Mouse (Mus musculus) macrophage (primary cell): ENCODE measurements around the gene Nap1l1. TPM values are rescaled to one million over a fixed set of nuclear protein-coding genes. Genes with fewer than 3 reads are reported as not detected.
"Not testable (repeated sequence)": the region's sequence is repeated elsewhere in the genome, so short reads cannot be mapped to it uniquely, and the experiment has no call there.

Experiments
- H3K27ac ChIP-seq: fragments of 350-480 bp; formaldehyde crosslinking; 2 replicates; pipeline ENCODE4 v1.9.0; 2021
- H3K36me3 ChIP-seq: fragments of 350-480 bp; formaldehyde crosslinking; 2 replicates; pipeline ENCODE4 v1.9.0; 2021; ENCODE audit errors: inconsistent target
- H3K4me3 ChIP-seq: fragments of 350-480 bp; formaldehyde crosslinking; 2 replicates; pipeline ENCODE4 v1.9.0; 2021; ENCODE audit errors: inconsistent target
- H3K79me2 ChIP-seq: fragments of 350-480 bp; formaldehyde crosslinking; 2 replicates; pipeline ENCODE4 v1.9.0; 2021; ENCODE audit errors: inconsistent target
- WGBS: methylation state at CpG from one replicate; pipeline ENCODE4 v1.1.7; 2026; ENCODE audit warnings: inconsistent platforms; ENCODE audit not compliant: missing documents; 5-methylcytosine and 5-hydroxymethylcytosine counted together
- polyA plus RNA-seq: library from polyadenylated mRNA; stranded (reverse); fragments of 250-400 nt; gene quantifications from 3 replicates; pipeline ENCODE4 v1.2.4, GENCODE M21; 2018; ENCODE audit warnings: inconsistent platforms

Gene Nap1l1
- polyA plus RNA-seq, 1 experiment from 2014 or later: 333 TPM

DNA sequence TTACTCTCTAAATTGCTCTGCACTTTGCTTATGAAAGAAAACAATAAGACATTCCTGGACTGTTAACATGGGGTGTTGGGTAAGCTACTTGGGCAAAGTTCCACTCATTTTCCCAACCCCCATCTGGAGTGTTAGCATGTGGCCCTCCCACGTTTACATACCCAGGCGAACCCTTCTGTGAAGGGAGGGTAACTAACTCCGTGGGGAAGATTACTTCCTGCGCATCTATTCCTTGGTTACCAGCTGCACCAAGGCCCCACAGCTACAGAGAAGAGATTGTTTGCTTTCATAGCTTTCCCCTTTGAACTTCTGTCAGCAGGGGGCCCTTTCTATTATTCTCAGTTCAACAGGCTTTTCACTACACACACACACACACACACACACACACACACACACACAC lies 12.6 kb upstream of the Nap1l1 start:
- Histone ChIP-seq H3K36me3 (no peaks in the 10 kb centered on the region), H3K4me3 (no peak overlapping the region), H3K27ac (no peak overlapping the region), H3K79me2 (no peaks in the 10 kb centered on the region)
- WGBS: 73% methylated on average over 4 of the region's 4 CpGs

GRCm38 (mm10) chr10:111464833-111465232 lies 8.2 kb upstream of the Nap1l1 start:
- 0% methylated on average over 1 of the region's 1 CpGs for WGBS

DNA sequence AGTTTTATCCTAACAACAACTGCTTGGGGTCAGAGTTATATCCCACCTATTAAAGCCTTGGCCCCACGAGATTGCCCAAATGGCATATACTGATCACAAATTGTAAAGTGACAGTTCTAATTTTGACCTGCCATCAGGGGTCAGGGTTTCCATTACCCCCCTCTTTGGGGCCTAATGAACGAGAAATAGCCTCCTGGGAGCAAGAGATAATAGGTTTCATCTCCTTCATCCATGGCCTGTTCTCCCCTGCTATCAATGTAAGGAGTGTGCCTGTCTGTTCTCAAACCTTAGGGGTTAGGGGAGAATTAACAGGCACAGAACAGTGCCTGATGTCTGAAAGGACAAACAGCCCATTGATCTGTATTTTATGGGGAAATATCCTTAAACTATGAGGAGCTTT lies 7.6 kb upstream of the Nap1l1 start:
- no peak overlapping the region for H3K4me3 ChIP-seq
- 88% methylated on average over 2 of the region's 2 CpGs for WGBS

More at GRCm38 (mm10) chr10:111464833-111465232, 8.2 kb upstream of the Nap1l1 start:
- Histone ChIP-seq H3K4me3 (no peak overlapping the region), H3K36me3 (no peaks in the 10 kb centered on the region), H3K27ac (peak overlapping the region; percentile 70), H3K79me2 (no peaks in the 10 kb centered on the region)

DNA sequence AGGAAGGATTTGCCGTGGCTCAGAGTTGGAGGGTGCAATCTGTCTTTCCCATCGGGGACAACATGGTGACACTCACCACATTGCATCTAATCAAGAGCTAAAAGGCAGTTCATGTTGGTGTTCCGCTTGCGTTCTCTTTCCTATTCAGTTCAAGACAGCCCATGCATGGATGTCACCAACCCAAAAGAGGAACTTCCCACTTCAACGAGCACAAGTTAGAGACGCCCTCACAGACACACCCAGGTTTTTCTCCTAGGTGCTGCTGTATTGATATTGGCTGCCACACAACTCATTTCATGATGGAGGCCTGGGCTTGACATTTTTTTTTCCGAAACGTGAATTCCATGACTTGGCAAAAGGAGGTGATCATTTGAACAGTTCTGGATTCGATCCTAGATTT lies 1.9 kb upstream of the Nap1l1 start:
- WGBS: 36% methylated on average over 9 of the region's 9 CpGs
- Histone ChIP-seq H3K4me3 (no peak overlapping the region), H3K79me2 (peaks cover 26% of the 10 kb centered on the region), H3K36me3 (no peaks in the 10 kb centered on the region), H3K27ac (no peak overlapping the region)

More for the DNA sequence above, 7.6 kb upstream of the Nap1l1 start:
- Histone ChIP-seq H3K36me3 (no peaks in the 10 kb centered on the region), H3K27ac (peak overlapping the region; percentile 70), H3K79me2 (no peaks in the 10 kb centered on the region)

GRCm38 (mm10) chr10:111473511-111474371 lies 718 bp downstream of the Nap1l1 start:
- H3K36me3 ChIP-seq: no peaks in the 10 kb centered on the region
- peak overlapping the region; percentile 56 for H3K4me3 ChIP-seq
- H3K27ac ChIP-seq: peak overlapping the region; percentile 25; the same call in 1 of the 2 replicates
- 2% methylated on average over 48 of the region's 58 CpGs for WGBS
- H3K79me2 ChIP-seq: peaks cover 52% of the 10 kb centered on the region

DNA sequence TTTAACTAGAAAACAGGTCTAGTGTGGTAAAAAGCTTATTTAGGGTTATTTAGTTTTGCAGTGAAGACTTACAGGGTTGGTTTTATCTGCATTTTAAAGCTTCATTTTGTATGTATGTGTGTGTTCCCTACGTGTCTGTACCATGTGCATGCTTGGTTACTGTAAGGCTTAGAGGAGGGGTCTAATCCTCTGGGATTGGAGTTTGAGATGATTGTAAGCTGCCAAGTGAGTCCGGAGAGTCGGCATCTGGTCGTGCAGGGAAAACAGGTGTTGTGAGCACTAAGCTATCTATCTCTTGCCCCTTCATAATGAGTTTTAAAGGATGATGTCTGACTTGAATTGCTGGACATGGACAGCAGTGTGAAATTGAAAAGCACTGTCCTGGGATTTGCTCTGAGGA lies 3.3 kb downstream of the Nap1l1 start:
- Histone ChIP-seq H3K79me2 (peaks cover 77% of the 10 kb centered on the region), H3K4me3 (no peak overlapping the region), H3K27ac (no peak overlapping the region), H3K36me3 (0 out of 2 replicates have a peak, but pooled peaks cover under 1% of the 10 kb centered on the region)
- WGBS: 96% methylated on average over 4 of the region's 4 CpGs

DNA sequence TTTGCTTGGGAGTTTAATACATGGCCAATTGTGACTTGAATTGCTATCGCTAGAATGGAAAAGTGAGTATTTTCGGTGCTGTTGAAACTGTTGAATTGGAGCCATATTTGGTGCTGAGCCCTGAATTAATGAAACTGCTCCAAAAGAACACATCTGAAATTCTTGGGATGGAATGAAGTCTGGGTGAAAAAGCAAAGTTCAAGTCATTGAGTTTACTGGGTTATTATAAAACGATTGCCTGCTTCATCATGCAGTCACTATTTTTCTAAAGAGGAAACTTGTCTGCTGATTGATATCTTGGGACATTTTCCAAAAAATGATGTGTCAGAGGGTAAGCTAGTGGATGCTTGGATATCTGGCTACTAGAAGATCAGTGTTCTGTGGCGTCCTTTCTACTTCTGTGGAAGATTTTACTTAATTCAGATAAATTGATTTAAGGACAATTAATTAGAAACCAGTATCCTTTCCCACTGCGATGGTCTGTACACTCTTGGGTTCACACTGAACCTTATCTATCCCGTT lies 4.0 kb downstream of the Nap1l1 start:
- H3K27ac ChIP-seq: no peak overlapping the region
- no peak overlapping the region for H3K4me3 ChIP-seq
- 85% methylated on average over 6 of the region's 6 CpGs for WGBS
- H3K79me2 ChIP-seq: peaks cover 85% of the 10 kb centered on the region
- 0 out of 2 replicates have a peak, but pooled peaks cover 7% of the 10 kb centered on the region for H3K36me3 ChIP-seq

DNA sequence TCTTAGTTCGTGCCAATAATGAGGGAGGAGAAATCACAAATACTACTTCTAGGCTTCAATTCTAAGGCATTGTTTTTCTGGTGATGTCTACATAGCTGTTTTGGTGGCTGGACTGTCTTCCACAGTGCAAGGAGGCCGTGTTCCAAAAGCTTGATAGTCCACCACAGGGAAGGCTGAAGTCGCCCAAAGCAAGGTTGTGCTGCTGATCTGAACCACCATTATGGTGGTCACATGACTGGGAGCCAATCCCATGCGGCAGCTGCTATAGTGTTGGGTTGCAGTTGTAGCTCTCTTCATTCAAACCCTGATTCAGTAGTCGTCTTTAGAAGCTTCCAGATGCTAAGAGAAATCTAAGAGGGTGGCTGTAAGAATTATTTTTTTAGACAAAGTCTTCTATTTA lies 6.6 kb downstream of the Nap1l1 start:
- peaks cover 19% of the 10 kb centered on the region; the same call in 1 of the 2 replicates for H3K36me3 ChIP-seq
- WGBS: 94% methylated on average over 5 of the region's 5 CpGs

GRCm38 (mm10) chr10:111482654-111483053 lies 9.6 kb downstream of the Nap1l1 start:
- H3K27ac ChIP-seq: no peak overlapping the region
- peaks cover 100% of the 10 kb centered on the region for H3K79me2 ChIP-seq
- H3K36me3 ChIP-seq: peaks cover 36% of the 10 kb centered on the region; the same call in 1 of the 2 replicates
- H3K4me3 ChIP-seq: no peak overlapping the region
- 96% methylated on average over 2 of the region's 2 CpGs for WGBS

More for the DNA sequence above, 6.6 kb downstream of the Nap1l1 start:
- Histone ChIP-seq H3K4me3 (no peak overlapping the region), H3K79me2 (peaks cover 100% of the 10 kb centered on the region), H3K27ac (no peak overlapping the region)

- H3K27ac ChIP-seq: no peak overlapping the region
- WGBS: 90% methylated on average over 5 of the region's 5 CpGs
- H3K4me3 ChIP-seq: no peak overlapping the region
- peaks cover 36% of the 10 kb centered on the region; the same call in 1 of the 2 replicates for H3K36me3 ChIP-seq
- peaks cover 100% of the 10 kb centered on the region for H3K79me2 ChIP-seq
Measured at GRCm38 (mm10) chr10:111484079-111484478, 11.1 kb downstream of the Nap1l1 start.

- Histone ChIP-seq H3K4me3 (no peak overlapping the region), H3K79me2 (peaks cover 63% of the 10 kb centered on the region), H3K36me3 (peaks cover 44% of the 10 kb centered on the region), H3K27ac (no peak overlapping the region)
- 86% methylated on average over 2 of the region's 2 CpGs for WGBS
Measured at GRCm38 (mm10) chr10:111488793-111489192, 15.8 kb downstream of the Nap1l1 start.

GRCm38 (mm10) chr10:111490079-111490478 lies 17.1 kb downstream of the Nap1l1 start:
- not testable (repeated sequence) for H3K27ac ChIP-seq, H3K4me3 ChIP-seq
- H3K36me3 ChIP-seq: peaks cover 46% of the 10 kb centered on the region
- 74% methylated on average over 4 of the region's 4 CpGs for WGBS
- H3K79me2 ChIP-seq: peaks cover 50% of the 10 kb centered on the region

DNA sequence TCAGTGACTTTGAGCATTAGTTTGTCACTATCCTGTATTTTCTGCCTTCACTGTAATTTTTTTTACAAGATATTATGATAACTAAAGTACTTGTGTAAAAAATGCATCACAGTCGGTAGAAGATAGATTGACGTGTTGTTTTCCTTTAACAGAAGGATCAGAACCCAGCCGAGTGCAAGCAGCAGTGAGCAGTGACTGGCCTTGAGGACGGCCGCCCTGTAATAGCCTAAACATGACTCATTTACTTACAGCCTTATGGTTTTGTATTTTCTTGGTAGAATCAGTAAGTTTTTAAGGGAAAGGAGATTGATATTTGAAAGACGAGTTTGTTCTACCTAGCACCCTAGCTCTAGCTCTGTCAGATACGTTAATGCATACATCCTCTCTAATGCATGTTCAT lies 22.9 kb downstream of the Nap1l1 start:
- H3K27ac ChIP-seq: no peak overlapping the region
- 94% methylated on average over 7 of the region's 7 CpGs for WGBS
- H3K4me3 ChIP-seq: no peak overlapping the region
- no peaks in the 10 kb centered on the region for H3K79me2 ChIP-seq
- H3K36me3 ChIP-seq: peaks cover 19% of the 10 kb centered on the region

DNA sequence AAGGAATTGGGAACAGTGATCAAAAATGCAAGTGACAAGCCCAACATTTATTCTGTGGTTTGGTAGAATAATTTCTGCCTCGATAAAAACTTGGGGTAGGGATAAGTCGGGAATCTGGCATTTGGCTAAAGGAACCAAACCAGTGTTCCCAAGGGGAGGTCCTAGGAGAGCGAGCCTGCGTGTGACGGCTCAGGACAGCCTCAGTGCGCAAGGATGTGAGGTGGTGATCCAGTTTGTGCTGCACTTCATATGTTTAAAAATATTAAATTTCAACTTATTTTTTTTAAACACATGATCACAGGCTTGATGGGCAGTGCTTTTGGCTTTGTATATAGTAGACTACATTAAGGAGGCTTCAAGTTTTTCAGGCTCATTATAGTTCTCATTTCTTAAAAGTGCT lies 26.9 kb downstream of the Nap1l1 start:
- Histone ChIP-seq H3K27ac (no peak overlapping the region), H3K79me2 (no peaks in the 10 kb centered on the region), H3K36me3 (no peaks in the 10 kb centered on the region), H3K4me3 (no peak overlapping the region)
- WGBS: 85% methylated on average over 6 of the region's 6 CpGs

- H3K4me3 ChIP-seq: no peak overlapping the region
- no peaks in the 10 kb centered on the region for H3K36me3 ChIP-seq
- H3K27ac ChIP-seq: no peak overlapping the region
- 3% methylated on average over 3 of the region's 3 CpGs for WGBS
- no peaks in the 10 kb centered on the region; the same call in 1 of the 2 replicates for H3K79me2 ChIP-seq
Measured at GRCm38 (mm10) chr10:111503071-111503470, 30.0 kb downstream of the Nap1l1 start.
